Mouse (Mus musculus) embryonic stem cell, embryonic (primary cell): ENCODE results near the gene Il11ra2.
"Not testable (repeated sequence)": the region's sequence is repeated elsewhere in the genome, so short reads cannot be mapped to it uniquely, and the experiment has no call there.

ENCODE experiments used
- CTCF ChIA-PET, 4 experiments: fragments of 300-600 bp in 2 of 4; fragments of 350-600 bp in 2 of 4; sonication (Branson Sonifier 250); formaldehyde crosslinking; loops; one replicate each; lab custom pipeline; 2022; ENCODE audit warnings: inconsistent platforms in 2 of 4; lab: Charles Lee
- POLR2A ChIA-PET, 4 experiments: fragments of 300-600 bp in 2 of 4; fragments of 350-600 bp in 2 of 4; sonication (Branson Sonifier 250); formaldehyde crosslinking; loops; one replicate each; lab custom pipeline; 2022; ENCODE audit warnings: antibody characterized with exemption in 4 of 4, inconsistent platforms in 1 of 4; lab: Charles Lee

Il11ra2 gene

GRCm38 (mm10) chr4:42661793-42662192 lies at the start of gene Il11ra2:
Gene Il11ra2, minus strand, starts transcription at chr4:42661893.
- POLR2A ChIA-PET, CTCF ChIA-PET: not testable (repeated sequence)

- POLR2A ChIA-PET, CTCF ChIA-PET: not testable (repeated sequence)
Observed at GRCm38 (mm10) chr4:42682183-42682524, 20.5 kb upstream of the Il11ra2 start.

GRCm38 (mm10) chr4:42681473-42682182 lies 19.9 kb upstream of the Il11ra2 start:
- POLR2A ChIA-PET, CTCF ChIA-PET: not testable (repeated sequence)

- POLR2A ChIA-PET, CTCF ChIA-PET: not testable (repeated sequence)
Observed at GRCm38 (mm10) chr4:42680374-42681356, 19.0 kb upstream of the Il11ra2 start.

- CTCF ChIA-PET, POLR2A ChIA-PET: not testable (repeated sequence)
Observed at GRCm38 (mm10) chr4:42679365-42679764, 17.7 kb upstream of the Il11ra2 start.

GRCm38 (mm10) chr4:42675415-42675814 lies 13.7 kb upstream of the Il11ra2 start:
- POLR2A ChIA-PET, CTCF ChIA-PET: not testable (repeated sequence)

- POLR2A ChIA-PET, CTCF ChIA-PET: not testable (repeated sequence)
Observed at GRCm38 (mm10) chr4:42654951-42655350, 6.7 kb downstream of the Il11ra2 start, which contains the start of gene Ccl27b. Gene Ccl27b, plus strand, starts transcription at chr4:42655251.

GRCm38 (mm10) chr4:42629419-42629818 lies 32.3 kb downstream of the Il11ra2 start, which contains the start of gene Gm2564:
Gene Gm2564, plus strand, starts transcription at chr4:42629719.
- POLR2A ChIA-PET, CTCF ChIA-PET: not testable (repeated sequence)

GRCm38 (mm10) chr4:42611895-42612294 lies 49.8 kb downstream of the Il11ra2 start, which contains the start of gene Gm10591:
Gene Gm10591, plus strand, starts transcription at chr4:42612195.
- CTCF ChIA-PET, POLR2A ChIA-PET: not testable (repeated sequence)
